Mouse (Mus musculus): Measurements from ENCODE around the gene 4930469K13Rik. TPM values are rescaled to one million over a fixed set of nuclear protein-coding genes. Genes with fewer than 3 reads are reported as not detected.
"Not testable (repeated sequence)": the region's sequence is repeated elsewhere in the genome, so short reads cannot be mapped to it uniquely, and the experiment has no call there.

4930469K13Rik gene
- not detected in 2 replicates for total RNA-seq (2017)

DNA sequence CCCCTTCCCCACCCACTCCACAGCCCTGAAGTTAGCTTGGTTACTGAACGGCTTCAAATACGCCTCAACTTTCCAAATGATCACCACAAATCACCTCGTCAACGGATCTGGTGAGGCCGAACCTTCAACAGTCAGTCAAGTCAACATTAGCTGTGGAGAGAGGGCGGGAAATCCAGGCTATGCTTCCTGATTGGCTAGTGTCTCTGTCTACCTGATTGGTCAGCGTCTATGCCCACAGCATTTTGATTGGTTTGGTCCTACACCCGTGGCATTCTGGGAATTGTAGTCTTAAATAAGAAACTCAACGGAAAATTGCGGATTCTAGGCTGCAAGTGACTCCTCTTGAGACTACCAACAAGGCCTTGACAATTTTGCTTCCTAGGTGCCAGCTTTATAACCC, at the start of gene 4930469K13Rik:
4930469K13Rik (minus strand) TSS at position 133 of the 400 bp plus-strand sequence.
- peak; percentile 60; the same call in 1 of the 2 replicates for ATAC-seq (replicated peaks; ENCODE audit: low read depth, poor library complexity, severe bottlenecking)

DNA sequence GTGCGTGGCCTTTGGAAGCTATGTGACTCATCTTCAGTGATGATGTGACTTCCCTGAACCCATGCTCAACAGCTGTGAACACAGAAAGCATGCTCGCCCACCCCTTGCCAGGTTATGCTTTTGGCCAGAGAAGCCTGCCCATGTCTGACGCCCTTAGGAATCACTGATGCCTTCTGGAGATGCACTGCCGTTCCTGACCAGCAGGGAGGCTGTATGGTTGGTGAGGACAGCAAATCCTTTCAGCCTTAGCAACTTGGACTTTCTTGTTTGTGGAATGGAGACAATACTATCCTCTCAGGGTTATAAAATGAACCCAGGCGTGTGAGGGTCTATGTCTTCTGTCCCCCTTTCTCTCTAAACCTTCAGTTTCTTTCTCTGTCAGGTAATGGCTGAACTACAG, 48.6 kb upstream of the 4930469K13Rik start:
- no peak for ATAC-seq (replicated peaks; ENCODE audit: low read depth, poor library complexity, severe bottlenecking)

DNA sequence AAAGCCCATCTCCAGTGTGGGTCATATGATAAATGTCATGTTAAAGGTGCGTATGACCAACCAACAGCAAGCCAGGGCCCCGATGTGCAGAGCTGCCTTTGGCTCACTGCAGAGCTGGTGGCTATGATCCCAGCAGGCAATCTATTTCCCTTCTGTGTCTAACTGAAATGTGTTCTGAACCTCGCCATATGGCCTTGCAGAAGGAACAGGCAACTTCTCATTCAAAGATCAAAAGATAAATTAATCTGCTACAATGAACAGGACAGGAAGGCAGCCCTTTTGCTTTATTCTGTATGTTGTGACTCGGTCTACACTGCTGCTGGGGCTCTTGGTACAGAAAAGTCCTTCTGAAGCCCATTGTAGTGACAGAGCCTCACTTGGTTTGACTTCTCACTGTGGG, 46.1 kb upstream of the 4930469K13Rik start:
- no peak for ATAC-seq (replicated peaks; ENCODE audit: low read depth, poor library complexity, severe bottlenecking)

DNA sequence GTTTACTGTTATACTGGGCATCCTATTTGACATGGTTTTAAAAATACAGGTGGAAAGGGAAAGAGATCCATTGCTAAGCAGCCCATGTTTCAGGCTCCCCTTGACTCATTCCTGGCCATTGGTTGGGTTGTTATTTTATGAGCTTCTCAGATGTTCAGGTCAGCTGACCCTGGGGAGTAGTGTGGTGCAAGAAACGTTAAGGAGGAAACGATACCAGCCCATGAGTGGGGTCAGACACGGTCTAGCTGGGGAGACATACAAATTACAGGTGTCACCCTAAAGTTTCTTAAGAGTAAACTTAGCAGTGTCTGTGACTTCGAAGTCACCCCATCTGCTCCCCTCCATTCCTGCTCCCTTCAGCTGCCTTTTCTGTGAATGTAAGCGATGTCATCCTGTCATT, 45.6 kb upstream of the 4930469K13Rik start:
- ATAC-seq (replicated peaks; ENCODE audit: low read depth, poor library complexity, severe bottlenecking), result peak; percentile 53; the same call in 1 of the 2 replicates

DNA sequence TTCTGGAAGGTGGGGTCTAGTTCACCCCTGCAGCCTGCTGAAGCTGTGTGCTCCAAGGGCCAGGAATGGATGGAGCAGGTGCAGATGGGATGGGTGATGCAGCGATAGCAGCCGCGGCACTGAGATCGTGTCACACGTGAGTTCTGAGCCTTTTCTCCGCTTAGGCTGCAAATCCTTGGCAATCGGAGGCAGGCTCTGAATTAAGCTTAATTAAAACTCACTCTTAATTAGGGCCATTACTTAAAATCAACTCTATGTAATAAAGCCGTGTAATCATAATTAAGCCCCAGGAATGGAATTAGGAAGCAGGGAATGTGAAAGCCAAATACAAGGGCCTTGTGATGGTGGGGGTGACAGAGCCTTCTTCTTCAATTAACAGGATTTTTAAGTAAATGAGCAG, 40.9 kb upstream of the 4930469K13Rik start:
- ATAC-seq (replicated peaks; ENCODE audit: low read depth, poor library complexity, severe bottlenecking), result no peak

DNA sequence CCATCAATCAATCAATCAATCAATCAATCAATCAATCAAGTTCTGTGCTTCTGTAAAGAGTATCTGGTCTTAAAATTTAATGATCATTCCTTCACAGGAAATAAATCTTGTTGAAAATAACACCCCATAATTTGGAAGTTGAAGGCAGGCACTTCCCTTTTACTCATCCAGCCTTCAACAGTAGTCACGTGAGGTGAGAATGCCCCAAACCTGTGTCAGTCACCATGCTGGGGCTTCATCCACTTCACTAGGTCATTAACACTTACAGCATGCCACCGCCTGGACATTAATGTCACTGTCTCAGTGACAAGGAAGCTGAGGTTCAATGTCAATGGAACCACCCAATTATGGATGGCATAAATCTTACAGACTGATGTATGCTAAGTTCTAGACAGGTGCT, 30.1 kb upstream of the 4930469K13Rik start:
- no peak for ATAC-seq (replicated peaks; ENCODE audit: low read depth, poor library complexity, severe bottlenecking)

DNA sequence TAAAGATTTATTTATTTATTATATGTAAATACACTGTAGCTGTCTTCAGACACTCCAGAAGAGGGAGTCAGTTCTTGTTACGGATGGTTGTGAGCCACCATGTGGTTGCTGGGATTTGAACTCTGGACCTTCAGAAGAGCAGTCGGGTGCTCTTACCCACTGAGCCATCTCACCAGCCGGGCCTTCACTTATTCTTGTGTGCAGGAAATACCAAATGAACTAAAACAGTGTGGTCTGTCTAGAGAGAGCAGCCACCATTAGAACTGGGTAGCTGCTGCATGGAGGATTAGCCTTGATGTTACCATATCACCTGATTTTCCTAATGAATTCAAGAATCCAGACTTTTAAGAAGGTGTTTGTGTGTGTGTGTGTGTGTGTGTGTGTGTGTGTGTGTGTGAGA, 27.4 kb upstream of the 4930469K13Rik start:
- ATAC-seq (replicated peaks; ENCODE audit: low read depth, poor library complexity, severe bottlenecking), result not testable (repeated sequence)

DNA sequence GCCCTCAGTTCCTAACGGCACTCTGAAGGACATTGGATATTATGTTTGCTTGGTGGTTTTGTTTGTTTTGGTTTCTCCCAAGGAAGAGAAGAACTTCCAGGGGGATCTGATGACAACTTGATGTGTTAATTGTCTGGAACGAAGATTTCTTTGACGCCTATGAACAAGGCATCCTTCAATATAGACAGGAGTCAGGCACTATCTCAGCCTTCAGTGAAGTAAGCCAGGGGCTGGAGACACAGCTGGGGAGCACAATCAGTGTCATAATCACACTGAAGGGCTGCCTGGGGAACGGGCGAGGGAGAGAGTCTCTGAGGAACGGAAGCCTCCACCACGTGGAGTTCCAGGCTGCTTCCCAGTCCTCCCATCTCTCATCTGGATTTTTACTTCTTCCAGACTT, 26.5 kb upstream of the 4930469K13Rik start:
- no peak for ATAC-seq (replicated peaks; ENCODE audit: low read depth, poor library complexity, severe bottlenecking)

DNA sequence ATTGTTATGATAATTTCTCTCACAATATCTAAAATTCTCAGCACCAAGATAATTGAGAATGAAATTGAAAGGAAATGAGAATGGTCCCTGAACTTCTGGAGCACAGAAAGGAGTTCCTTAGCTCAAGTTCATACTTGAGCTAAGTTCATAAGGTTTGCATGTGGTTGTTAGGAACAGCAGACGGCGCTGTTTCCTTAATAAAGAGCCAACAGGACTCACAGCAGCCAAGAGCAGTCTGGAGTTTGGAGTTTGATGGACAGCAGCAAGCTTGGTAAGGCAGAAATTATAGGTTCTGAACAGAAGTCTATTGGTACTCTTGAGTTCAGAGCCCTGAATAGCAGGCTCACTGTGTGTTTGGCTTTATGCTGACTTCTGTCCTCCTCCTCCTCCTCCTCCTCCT, 24.8 kb upstream of the 4930469K13Rik start:
- peak; percentile 81 for ATAC-seq (replicated peaks; ENCODE audit: low read depth, poor library complexity, severe bottlenecking)

DNA sequence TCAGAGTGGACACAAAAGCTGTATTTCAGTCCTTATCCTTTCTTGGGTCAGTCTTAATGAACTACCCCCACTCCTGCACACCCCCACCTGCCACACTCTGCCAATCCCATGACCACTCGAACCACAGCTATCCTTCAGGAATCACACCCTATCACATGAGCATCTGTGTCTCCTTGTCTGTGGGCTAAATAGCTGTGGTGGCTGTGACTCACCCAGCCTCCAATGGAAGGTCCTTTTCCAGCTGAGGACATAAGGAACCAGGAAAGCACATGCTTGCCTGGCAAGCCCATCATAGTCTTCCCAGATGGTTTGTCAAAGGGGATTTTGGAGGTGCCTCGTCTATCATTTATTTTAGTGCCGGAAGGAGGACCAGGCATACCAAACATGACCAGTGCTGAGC, 20.0 kb upstream of the 4930469K13Rik start:
- ATAC-seq (replicated peaks; ENCODE audit: low read depth, poor library complexity, severe bottlenecking), result no peak

DNA sequence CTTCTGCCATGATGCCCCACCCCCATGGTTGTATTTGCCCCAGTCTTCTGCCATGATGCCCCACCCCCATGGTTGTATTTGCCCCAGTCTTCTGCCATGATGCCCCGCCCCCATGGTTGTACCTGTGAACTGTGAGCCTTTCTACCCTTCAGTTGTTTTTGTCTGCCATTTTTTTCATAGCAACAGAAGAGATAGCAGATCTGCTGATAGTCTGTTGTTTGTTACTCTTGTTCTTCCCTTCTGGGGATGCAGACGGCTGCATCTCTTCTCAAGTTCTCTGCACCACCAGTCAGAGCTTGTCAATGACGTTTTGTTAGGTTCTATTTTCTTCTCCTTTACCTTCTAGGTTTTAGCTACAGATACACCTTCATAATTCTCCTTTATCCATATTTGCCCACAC, 19.2 kb upstream of the 4930469K13Rik start:
- ATAC-seq (replicated peaks; ENCODE audit: low read depth, poor library complexity, severe bottlenecking), result no peak

DNA sequence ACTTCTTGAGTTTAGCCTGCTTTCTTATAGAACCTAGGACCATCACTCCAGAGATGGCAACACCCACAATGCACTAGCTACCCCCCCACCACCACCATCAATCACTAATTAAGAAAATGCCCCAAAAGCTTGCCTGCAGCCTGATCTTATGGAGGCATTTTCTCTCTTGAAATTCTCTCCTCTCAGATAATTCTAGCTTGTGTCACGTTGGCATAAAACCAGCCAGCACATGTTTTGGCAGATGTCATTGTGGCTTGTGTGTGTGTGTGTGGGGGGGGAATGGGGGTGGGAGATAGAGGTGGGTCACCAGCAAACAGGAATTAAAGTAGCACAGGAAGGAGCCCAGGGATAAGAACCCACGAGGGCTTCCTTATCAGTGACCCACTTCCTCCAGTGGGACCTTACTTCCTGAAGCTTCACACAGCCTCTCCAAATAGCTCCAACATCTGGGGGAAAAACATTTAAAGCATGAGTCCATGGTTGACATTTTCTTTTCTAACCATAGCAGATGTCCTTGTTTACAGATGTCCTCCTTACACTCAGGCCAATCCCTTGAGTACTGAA, 18.3 kb upstream of the 4930469K13Rik start:
- ATAC-seq (replicated peaks; ENCODE audit: low read depth, poor library complexity, severe bottlenecking), result peak; percentile 96

DNA sequence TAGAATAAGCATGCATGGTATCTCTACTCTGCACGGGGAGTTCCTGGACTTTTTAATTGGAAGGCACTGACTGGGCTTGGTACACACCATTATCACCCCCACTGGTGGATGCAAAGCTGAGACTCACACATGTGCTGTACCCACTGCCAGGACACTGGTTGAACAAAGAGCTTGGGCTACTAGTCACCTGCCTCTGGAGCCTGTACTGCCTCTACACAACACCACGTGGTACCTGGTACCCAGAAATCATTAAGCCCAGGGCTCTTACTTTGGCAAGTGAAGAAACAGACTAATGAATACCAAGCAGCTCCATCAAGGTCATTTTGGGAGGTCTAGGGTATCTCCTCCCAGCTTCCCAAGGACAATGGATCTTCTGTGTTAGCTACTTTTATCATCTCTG, 15.4 kb upstream of the 4930469K13Rik start:
- no peak for ATAC-seq (replicated peaks; ENCODE audit: low read depth, poor library complexity, severe bottlenecking)

DNA sequence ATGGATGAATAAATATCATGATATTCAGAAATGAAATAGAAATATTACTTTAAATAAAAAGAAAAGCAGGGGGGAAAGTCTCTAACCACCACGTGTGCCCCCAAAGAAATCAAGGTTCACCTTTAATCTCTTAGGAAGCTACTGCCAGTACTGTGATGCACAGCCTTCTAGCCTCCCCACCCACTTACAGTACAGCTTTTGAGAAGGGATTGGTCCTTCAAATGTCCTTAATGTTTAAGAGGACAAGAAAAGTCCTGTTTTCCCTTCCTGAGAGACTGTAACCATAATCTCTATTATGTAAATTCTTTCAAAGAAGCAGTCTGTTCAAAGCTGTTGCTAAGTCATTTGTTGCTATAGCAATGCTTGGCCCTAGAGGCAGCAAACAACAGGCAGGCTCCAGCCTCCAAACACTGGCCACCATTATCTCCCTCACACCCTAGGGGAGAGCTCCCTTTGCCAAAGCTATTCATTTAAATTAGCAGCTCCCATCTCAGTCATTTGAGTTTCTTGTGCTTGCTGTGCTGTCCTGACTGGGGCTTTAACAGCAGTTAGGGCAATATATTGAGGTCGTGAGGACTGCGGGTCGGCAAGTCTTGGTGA, 14.5 kb upstream of the 4930469K13Rik start:
- no peak for ATAC-seq (replicated peaks; ENCODE audit: low read depth, poor library complexity, severe bottlenecking)

DNA sequence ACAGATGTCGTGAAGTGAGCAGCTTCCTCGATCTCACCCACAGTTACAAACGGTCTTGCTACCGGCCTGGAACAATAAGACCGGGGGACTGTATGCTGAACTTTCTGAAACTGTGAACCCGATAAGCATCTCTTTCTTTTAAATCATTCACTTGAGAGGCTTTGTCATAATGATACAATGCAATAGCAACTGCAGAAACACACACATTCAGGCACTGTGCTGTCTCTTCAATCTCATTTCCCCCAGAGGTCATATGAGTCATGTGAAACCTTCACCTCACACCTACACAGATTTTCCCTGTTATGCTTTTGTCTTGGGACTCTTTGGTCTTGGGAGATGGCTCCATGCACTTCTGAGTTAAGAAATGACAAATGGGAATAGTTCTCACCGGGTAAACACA, 13.6 kb upstream of the 4930469K13Rik start:
- no peak for ATAC-seq (replicated peaks; ENCODE audit: low read depth, poor library complexity, severe bottlenecking)

DNA sequence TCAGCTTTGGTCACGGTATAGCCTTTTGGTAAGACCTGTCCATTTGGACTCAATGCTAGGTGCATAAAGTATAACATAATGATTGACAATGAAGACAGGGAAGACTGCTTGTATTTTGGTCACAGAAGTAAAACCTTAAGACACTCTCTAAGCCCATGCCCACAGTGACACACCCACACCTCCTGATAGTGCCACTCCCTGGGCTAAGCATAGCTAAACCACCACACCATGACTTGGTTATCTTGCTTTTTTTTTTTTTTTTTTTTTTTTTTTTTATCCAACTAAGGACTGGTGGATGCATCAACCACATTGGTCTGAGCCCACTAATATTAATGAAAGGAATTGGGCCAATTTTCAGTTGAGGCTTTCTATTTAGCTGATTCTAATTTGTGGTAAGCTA, 10.9 kb upstream of the 4930469K13Rik start:
- peak; percentile 88 for ATAC-seq (replicated peaks; ENCODE audit: low read depth, poor library complexity, severe bottlenecking)

DNA sequence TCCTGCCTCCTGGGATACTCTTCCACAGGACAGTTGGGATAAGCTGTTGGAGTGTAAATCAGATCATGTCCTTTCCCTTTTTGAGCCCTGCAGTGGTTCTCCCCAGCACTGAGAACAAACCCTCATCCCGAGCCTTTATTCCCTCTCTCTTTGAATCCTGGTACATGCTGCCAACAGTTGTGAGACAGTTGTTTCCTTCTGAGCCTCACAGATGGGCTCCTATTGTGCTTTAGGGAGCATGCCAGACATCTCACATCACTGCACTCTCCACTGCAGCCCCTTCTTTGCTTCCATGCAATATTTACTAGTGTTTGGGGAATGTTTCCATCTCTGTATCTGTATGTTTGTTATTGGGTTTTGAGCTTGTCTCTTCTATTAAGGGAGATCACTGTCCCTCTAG, 6.6 kb upstream of the 4930469K13Rik start:
- no peak for ATAC-seq (replicated peaks; ENCODE audit: low read depth, poor library complexity, severe bottlenecking)

DNA sequence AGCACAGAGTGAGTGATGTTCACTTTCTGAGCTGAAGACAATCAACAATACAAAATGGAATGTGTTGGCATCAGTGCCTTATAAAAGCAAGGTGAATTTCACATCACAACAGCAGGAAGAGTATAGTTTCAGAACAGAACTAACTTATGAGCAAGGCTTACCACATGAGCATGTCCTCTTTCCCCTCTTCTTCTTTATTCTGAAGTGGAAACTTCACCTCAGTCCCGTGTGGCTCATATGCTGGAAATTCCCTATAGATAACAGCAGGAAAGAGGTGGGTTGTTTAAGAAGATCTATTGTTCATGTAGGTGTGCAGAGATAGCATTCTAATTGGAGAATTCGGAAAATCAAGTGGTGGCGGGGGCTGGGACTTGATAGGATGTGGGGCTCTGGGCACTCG, 3.5 kb upstream of the 4930469K13Rik start:
- no peak for ATAC-seq (replicated peaks; ENCODE audit: low read depth, poor library complexity, severe bottlenecking)

DNA sequence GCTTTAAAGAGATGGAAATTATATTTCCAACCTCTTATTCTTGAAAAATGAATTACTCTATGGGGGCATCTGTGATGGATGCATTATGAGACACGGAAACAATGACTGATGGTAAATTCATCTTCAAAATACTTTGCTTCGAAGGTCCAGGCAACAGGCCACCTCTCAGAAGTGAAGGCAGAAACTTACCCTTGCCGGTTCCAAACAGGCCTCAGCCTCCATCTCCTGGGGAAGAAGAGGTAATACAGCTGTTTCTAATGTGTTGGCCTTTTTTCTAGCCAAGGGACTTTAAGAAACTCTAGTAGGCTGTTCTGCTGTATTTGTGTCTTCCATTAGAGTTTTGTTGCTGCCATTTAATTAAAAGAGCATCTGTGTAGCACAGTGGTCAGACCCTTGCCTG, 11.3 kb downstream of the 4930469K13Rik start:
- ATAC-seq (replicated peaks; ENCODE audit: low read depth, poor library complexity, severe bottlenecking), result no peak

DNA sequence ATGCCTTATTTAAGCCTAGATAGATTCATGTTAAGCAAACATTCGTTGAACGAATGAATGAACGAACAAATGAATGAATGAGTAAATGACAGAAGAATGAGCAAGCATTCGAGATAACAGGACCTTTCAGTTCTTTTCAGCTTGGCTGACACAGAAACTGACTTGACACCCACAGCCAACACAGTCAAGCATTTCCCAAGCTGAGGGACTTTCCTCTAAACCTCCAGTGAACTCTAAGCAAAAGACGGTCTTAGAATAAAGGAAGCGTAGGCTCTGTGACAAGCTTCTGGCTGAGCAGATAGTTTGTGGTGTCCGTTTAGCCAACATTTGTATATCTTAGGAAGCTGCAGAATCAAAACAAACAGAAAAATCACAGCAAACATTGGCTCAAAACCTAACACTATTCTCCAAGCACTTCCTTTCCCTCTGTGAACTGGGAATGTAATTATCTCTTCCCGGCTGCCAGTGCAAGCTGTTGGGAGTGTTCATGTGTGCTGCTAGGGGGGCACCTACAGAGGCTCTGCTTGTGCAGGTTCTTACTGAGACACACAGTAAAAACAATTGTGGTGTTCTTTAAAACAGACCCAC, 12.1 kb downstream of the 4930469K13Rik start:
- ATAC-seq (replicated peaks; ENCODE audit: low read depth, poor library complexity, severe bottlenecking), result no peak

DNA sequence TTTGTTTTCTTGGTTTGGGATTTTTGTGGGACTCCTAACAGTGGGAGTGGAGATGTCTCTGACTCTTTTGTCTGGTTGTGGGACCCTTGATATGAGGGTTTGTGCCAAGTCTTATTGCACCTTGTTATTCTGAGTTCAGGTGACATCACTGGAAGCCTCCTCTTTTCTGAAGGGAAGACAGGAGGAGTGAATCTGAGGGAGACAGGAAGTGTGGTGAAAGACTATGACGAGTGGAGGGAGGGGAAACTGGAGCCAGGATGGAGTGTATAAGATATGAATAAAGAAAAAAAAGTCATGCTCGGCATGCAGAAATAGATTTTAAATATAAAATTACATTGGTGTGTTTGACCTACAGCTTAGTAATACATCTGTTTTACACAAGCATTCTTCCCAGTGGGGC, 13.7 kb downstream of the 4930469K13Rik start:
- no peak for ATAC-seq (replicated peaks; ENCODE audit: low read depth, poor library complexity, severe bottlenecking)

DNA sequence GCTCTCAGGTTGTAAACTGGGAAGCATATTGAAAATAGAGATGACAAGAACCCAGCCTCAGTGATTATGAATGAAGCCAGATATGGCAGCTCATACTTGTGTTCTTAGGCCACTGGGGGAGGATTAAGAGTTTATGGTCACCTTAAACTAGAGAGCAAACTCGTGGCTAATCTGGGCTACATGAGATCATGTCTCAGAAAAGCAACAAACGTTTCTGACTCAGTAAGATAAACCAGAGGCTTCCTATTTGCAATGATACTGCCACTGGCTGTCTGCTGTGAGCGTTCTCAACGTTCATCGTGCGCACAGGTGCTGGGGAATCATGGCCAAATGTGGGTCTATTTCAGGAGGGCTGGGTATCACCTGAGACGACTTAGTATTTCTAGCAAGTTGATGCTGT, 14.6 kb downstream of the 4930469K13Rik start:
- no peak for ATAC-seq (replicated peaks; ENCODE audit: low read depth, poor library complexity, severe bottlenecking)
